Mouse (Mus musculus) activated CD4-positive, CD25-positive, alpha-beta regulatory T cell, adult 4 months (primary cell): ENCODE measurements around the gene Borcs6. TPM values are rescaled to one million over a fixed set of nuclear protein-coding genes. Genes with fewer than 3 reads are reported as not detected.
"Not testable (repeated sequence)": the region's sequence is repeated elsewhere in the genome, so short reads cannot be mapped to it uniquely, and the experiment has no call there.

ENCODE experiments used
- ATAC-seq: one replicate; pipeline ENCODE4 v1.8.0; 2017
- polyA plus RNA-seq, 2 experiments: library from polyadenylated mRNA; unstranded; fragments of 100-300 nt; shearing (Covaris generic); gene quantifications; one replicate each; pipeline ENCODE4 v1.2.1; 2017

Gene Borcs6
- 1 to 10 TPM; 2.1 to 2.4 TPM for polyA plus RNA-seq

DNA sequence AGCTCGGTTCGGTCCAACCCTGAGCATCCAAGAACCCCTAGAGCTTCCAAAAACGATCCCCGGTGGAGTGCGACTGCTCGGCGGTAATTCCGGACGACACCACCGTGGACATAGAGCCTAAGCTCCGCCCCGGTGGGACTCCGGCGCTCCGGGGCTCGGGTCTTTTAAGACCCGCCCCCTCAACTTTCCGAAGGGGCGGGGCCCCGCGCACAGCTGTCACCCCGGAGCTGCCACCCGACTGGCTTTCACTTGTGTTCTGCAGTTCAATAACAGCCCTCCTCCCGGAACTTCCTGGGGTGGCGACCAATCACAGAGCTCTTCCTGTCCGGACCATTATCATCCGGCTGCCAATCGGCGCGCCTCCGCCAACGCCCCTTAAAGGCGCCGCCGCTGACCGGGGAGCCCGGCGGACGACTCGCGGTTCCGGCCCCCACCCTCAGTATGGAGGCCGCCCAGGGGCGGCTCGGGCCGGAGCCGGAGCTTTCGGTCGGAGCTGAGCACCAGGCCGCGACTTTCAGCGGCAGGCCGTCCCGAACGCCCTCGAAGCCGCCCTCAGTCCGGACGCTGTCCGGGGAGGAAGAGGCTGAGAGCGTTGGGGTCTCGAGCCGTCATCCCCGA is at the start of gene Borcs6:
Gene Borcs6, plus strand, starts transcription at position 361 of the 618 bp plus-strand sequence.
- ATAC-seq, result peak; percentile 94

DNA sequence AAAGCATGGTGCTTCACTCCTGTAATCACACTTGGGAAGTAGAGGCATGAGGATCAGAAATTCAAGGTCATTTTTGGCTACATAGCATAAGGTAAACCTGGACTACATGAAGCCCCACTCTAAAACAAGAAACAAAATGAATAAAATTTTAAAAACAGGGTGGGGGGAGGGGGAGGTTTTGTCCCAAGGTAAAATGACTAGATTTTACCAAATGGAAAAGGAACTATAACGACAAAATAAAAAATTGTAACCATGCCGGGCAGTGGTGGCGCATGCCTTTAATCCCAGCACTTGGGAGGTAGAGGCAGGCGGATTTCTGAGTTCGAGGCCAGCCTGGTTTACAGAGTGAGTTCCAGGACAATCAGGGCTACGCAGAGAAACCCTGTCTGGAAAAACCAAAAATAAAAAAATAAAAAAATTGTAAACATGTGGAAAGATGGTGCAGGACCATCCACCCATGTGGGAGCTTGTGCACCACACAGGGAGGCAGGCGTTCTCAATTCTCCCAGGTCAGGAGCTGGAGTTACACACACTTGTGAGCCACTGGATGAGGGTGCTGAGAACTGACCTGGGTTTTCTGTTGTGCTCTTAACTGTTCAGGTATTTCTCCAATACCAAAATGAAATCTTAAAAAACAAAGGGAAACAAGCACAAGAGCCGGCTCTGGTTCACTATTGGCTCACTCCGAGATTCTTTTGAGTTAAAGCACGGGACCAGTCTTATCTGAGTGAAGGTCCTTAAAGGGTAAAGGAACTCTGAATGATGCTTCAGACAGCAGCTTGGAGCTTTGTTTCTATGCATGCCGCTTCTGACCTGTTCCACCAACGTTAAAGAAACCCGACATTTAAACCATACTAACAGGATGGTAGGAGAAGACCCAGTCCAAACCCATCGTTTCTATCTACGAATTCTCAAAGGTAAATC is 48.9 kb upstream of the Borcs6 start:
- no peak for ATAC-seq

DNA sequence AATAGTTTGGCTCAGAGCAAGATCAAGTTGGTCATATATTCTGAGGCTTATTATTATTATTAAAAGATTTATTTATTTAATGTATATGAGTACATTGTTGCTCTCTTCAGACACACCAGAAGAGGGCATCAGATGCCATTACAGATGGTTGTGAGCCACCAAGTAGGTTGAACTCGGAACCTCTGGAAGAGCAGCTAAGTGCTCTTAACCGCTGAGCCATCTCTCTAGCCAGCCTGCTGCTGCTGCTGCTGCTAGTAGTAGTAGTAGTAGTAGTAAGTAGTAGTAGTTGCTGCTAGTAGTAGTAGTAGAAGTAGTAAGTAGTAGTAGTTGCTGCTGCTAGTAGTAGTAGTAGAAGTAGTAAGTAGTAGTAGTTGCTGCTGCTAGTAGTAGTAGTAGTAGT is 48.1 kb upstream of the Borcs6 start:
- not testable (repeated sequence) for ATAC-seq

DNA sequence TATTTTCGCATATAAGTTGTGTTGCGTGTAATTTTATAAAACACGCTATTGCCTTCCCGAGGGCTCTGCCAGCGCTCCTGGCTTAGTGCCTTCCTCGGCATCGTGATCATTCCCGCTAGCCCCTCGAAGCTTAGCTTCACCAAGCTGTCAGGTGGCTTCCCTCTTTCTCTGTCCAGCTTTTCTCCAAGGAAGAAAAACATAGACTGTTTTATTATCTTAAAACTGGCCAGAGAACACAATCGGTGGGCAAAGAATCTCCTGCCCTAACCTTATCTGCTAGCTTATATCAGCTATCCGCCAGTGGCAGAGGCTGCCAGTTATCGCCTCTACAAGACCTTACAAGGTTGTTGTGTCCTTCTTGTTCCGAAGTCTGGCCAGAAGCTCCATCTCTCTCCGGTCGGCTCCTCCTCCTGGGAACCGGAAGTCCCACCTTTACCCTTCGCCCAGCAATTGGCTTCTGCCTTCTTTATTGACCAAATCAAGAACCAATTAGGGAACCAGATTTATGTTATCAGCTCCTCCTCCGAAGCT is 47.4 kb upstream of the Borcs6 start:
- ATAC-seq, result peak; percentile 68

DNA sequence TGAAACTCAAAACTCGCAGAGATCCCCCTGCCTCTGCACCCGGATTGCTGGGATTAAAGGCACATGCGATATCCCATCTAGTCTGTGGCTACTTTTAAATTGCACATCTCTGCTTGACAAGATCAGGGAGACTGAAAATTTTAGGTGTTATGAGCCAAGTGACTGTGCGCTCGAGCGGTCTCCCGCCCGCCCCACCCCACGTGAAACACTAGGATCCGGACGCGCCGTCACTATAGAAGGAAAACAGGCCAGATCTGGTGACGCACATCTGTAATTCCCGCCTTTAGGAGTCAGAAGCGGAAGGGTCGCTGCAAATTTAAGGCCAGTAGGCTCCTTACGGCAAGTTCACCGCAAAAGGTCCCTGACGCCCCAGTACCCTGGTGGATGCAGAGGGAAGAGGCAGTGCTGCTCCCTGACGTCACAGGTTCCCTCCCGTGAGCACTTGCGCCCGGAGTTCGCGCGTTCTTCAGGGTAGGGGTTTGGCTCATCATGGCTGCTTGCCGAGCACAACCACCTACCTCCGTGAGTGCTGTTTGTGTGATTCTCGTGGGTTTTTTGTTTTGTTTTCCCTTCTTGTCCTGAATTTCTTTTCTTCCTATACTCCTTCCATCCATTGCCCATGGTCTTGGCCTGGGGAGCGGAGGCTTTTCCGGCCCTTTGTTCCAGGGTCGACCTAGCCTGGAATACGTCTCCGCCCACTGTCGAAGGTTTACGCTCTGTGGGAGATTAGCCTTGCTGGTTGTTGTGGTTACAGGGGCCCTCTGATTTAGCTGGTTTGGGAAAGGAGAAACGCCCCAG is 43.7 kb upstream of the Borcs6 start, which contains the start of gene Ctc1:
Gene Ctc1, plus strand, starts transcription at position 268 of the 798 bp plus-strand sequence.
- peak; percentile 93 for ATAC-seq

DNA sequence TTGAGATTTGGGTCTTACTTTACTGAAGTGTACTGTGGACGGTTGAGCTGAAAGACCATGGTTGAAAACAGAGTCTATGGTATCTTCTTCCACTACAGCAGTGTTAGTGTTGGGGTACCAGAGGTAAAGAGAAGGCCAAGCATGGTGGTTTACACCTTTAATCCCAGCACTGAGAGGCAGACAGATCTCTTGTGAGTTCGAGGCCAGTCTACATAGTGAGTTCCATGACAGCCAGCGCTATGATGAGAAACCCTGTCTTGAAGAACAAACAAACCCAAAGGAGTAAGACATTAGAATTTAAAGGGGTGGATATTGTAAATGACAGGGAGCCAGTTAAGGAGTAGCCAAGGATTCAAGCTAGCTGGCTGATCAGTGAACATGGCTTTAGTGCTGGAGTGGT is 42.8 kb upstream of the Borcs6 start:
- ATAC-seq, result no peak

DNA sequence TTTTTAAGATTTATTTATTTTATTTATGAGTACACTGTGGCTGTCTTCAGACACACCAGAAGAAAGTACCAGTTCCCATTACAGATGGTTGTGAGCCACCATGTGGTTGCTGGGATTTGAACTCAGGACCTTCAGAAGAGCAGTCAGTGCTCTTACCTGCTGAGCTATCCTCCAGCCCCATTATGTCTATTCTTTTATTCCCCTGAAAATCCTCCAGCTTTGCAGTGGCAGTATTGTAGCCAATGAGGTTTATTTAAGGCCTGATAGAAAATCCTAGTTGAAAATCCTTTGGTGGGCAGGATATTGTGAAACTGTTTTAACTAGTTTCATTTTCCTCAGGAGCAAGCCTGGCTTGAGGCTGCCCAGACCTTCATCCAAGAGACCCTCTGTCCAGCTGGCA is 38.8 kb upstream of the Borcs6 start:
- no peak for ATAC-seq

DNA sequence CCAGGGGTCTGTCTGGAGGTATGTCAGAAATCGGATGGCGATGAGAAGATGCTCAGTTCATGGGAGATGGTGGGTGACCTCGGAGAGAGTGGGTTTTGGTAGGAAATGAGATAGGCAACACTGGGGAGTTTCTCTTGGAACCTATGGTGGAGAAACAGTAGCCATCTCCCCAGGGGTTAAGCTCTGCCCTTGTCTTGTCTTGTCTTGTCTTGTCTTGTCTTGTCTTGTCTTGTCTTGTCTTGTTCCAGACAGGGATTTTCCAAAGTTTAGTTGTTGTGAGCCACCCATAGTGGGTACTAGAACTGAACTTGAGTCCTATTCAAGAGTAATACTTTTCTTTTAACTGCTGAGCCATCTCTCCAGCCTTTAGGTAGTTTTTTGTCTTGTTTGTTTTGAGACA is 33.0 kb upstream of the Borcs6 start:
- ATAC-seq, result no peak

DNA sequence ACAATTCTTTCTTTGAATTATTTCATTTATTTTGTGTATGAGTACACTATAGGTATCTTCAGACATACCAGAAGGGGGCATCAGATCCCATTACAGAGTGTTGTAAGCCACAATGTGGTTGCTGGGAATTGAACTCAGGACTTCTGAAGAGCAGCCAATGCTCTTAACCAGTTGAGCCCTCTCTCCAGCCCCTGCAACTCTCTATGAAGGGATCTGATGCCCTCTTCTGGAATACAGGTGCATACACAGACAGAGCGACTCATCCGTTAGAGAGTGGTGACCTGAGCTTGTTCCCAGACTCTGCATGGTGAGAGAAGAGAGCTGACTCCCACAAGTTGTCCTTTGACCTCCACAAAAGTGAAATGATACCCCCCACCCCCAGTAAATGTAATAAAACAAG is 30.7 kb upstream of the Borcs6 start:
- no peak for ATAC-seq

DNA sequence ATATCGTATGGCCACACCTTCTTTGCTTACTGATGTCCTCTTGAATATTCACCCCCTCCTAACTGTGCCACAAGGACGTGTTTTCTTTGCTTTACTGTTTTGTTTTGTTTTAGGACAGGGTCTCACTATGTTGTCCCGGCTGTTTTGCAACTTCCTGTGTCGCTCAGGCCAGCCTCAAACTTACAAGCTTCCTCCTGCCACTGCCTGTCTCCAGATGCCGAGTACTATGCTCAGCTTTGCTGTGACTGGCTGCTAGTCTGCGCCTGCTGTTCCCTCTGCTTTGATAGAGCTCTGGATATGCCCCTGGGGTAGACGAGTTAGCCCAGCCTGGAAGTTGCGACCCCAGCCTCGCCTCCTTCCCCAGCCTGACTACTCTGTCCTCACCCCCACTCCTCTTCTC is 26.0 kb upstream of the Borcs6 start:
- no peak for ATAC-seq

DNA sequence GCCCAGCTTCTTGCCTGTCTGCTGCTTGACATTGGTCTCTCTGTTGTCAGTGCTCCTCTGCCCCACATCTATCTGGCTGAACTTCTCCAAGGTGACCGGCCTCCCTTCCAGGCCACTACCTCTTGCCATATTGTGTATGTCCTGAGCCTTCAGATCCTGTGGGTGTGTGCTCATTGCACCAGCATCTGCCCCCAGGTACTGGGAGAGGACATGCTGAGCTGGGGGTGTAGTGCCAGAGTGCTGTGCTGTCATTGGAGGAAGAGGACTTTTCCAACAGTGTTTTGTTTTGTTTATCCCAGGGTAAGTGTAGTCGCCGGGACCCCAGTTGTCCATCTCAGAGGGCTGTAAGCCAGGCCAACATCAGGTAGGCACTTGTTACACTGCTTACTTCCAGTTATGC is 24.9 kb upstream of the Borcs6 start:
- no peak for ATAC-seq

DNA sequence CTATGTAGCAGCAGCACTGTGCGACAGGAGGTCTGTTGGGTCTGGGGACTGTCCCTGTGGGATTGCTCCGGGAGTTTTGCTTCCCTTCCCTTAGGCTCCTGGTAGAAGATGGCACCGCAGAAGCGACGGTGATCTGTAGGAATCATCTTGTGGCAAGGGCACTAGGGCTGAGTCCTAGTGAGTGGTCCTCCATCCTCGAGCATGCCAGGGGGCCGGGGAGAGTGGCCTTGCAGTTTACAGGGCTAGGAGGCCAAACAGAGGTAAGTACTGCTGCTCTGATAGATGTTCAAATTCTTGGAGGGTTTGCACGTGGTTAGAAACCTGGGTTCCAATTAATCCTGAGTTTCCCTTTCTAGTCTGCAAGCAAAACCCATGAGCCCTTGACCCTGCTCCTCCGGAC is 24.1 kb upstream of the Borcs6 start:
- no peak for ATAC-seq

DNA sequence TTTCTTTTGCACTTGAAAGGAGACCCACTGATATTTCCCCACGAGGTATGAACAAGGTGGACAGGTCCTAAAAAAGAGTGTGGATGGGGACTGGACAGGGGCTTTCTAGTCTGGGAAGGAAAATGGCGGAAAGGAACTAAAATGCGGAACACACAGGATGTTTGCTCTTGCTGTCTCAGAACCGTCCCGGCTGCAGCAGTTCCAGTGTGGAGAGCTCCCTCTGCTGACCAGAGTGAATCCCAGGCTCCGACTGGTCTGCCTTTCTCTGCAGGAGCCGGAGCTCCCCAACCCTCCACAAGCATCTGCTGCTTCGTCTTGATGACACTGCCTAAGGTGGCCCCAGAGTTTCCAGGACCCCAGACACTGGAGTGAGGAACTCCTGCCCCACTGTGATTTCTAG is 23.7 kb upstream of the Borcs6 start:
- ATAC-seq, result no peak

DNA sequence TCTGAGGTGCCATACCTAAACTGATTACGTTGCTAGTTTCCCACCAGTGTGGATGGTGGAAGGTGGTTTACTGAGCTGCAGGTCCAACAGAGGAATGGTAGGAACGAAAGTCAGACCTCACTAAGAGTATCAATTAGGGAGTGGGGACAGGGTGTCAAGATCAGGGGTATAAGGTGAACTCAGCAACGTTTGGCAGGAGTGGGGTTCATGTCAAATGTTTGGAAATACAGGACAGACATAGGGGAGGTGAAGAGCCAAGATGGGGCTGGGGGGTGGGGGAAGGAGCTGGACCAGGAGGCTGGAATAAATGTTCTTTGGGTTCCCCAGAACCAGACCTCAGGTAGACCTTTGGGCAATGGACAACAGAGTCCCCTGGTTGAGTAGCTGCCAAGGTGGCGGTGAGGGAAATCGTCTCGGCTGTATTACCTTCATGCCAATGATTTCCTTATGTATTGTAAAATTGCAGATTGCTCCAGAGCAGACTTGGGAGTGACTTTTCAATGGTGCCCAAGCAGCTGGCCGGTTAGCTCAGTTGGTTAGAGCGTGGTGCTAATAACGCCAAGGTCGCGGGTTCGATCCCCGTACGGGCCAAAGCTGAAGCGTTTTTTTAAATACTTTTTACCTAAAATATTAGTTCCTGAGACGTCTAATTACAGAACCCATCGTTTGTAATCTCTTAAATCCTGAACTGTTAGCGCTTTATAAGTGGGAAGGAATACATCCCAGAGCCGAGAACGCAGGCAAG is 22.9 kb upstream of the Borcs6 start:
- no peak for ATAC-seq

DNA sequence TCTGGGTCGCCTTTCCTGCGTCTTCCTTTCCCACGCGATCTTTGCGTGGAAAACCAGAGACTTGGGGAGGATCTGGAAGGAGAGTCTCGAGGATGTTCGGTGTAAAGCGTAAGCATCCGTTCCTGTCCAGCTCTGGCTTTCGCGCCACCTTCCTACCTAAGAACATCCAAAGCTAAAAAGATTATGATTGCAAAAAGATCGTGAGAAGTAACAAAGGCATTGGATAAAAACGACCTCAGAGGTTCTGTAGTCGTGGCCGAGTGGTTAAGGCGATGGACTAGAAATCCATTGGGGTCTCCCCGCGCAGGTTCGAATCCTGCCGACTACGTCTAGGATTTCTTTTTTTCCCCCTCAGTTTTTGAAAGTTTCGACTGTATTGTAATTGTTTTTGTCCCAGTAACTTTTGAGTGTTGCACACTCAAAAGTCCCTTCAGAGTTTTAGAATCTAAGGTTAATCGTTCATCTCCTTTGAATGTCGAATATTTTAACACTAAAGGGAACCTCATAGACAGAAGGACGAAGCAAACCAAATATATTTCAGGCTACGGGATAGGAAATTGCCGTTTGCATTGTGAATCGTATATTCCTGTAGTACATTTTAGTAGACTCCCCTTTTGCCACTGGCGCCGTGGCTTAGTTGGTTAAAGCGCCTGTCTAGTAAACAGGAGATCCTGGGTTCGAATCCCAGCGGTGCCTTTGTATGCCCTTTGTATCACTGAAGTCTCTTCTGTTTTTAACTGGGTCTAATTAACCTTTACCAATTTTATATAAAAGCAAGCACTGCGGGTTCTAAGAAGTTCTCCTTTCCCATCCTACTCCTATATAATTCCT is 22.1 kb upstream of the Borcs6 start:
- no peak for ATAC-seq

DNA sequence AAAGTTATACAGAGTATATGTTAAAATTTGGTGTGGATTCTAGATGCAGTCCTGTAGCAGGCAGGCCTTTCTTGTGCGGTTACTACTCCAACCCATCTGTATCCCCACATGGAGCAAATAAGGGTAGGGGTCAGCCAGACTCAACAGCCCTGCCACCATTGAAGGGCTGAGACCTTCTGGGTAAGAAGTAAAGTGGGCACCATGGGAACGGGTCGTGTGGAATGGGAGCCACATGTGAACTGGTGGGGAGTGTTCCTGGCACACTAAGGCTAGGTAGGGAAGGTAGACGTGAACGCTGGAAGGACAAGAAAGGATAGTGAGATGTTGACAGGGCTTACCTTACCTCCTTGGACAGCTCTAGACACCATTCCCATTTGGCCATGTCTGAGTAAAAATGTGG is 21.3 kb upstream of the Borcs6 start:
- no peak for ATAC-seq

DNA sequence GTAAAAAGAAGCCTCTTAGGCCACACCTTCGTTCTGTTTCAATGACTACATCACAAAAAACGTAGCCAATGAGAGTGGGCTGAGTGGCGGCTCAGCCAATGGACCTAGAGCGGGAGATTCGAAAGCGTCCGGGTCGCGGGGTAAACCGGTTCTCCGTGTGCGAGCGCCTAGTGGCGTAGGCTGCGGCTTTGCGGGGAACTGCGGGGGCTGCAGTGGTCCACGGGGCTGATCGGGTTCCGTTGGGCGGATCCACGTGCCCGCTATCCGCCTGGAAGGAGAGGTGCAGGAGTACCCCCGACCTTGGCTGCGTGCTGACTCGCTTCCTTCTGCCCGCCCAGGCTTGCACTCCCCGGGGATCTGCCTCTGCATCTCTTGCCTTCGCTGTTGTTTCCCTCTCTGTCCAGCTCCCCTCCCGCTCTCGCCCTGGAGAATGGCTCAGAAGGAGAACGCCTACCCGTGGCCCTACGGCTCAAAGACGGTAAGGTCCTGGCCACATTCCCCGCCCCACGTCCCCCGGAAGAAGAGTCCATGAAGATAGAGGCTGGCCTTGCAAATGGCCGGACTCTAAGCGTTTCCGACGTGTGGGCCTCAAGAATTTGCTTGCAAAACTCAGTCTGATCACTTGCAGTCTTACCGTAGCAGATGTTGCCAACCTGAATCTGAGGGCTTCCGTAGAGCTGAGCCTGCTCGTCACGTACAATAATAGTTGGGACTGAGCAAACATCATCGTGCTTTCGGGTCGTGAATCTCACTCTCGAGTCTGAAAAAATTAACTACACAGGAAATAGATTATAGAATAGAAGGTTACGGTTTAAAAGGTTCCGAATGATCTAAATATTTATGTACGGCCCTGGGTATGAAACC is 13.8 kb upstream of the Borcs6 start, which contains the start of gene Aurkb:
Gene Aurkb, plus strand, starts transcription at position 117 of the 864 bp plus-strand sequence.
- peak; percentile 78 for ATAC-seq

DNA sequence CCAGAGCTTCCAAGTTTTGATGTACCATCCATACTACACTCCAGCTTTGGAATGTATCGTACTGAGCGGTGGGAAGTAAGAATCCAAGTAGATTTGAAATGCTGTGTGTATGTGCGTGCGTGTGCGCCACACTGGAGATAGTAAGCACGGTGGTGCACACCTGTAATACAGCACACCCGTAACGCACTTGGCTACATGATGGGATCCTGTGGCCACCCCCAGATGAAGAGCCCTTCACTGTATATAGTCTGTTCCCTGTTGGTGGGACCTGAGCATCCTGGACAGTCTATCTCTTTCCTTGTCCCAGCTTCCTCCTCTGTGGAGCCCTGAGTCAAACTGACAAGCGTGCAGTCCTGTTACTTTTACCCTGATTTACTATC is 13.1 kb upstream of the Borcs6 start:
- ATAC-seq, result no peak

DNA sequence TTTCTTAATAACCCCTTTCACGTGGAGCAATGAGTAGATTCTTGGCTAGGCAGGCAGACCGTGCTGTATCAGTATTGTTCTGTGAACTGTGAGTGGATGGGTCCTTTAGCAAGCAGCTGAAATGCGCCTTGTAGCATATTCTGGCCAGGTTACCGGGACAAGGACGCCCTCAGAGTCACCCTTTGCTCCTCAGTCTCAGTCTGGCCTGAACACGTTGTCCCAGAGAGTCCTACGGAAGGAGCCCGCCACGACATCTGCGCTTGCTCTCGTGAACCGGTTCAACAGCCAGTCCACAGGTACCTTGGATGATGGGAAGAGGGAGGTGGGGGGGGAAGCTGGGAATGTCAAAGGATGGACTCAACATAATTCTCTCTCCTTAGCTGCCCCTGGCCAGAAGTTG is 11.9 kb upstream of the Borcs6 start:
- no peak for ATAC-seq

DNA sequence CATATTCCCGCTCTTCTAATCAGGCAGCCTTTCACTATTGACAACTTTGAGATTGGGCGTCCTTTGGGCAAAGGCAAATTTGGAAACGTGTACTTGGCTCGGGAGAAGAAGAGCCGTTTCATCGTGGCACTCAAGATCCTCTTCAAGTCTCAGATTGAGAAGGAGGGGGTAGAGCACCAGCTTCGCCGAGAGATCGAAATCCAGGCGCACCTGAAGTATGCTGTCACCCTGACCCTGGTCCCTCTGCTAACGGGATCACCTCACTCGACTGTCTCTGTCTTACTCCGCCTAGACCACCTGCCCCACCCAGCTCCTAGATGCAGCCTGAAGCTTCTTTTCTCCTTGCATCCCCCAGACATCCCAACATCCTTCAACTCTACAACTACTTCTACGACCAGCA is 11.4 kb upstream of the Borcs6 start:
- no peak for ATAC-seq
